In genomic region chr4:126631922-126632321, GRCm38 (mm10) we compare ENCODE assay signal across 16 mouse cellular contexts. TPM values are rescaled to one million over a fixed set of nuclear protein-coding genes. Genes with fewer than 3 reads are reported as not detected.
DNase-seq lines count a peak whose midpoint lies in the region; ATAC-seq and TF ChIP-seq lines count a peak whose summit lies in the region.
"Had no signal": no experiment of that assay in that cellular context is flagged by ENCODE, and none has a peak within 500 bp of the region (broad histone marks: within the 10 kb centered on the region; RNA-seq: fewer than 3 reads in every experiment).

No protein-coding gene starts in this region.

- no peak overlapping the region for H3K9ac ChIP-seq in heart, postnatal 0 days (replicated peaks; ENCODE audit: low read depth, low read length)
- H3K9ac ChIP-seq in lung, embryonic 14.5 days, result no peak overlapping the region
- no peak overlapping the region for H3K9ac ChIP-seq in MEL (ENCODE audit: control insufficient read depth, low read depth, low read length, poor library complexity, severe bottlenecking)
- H3K9ac ChIP-seq in stomach, postnatal 0 days (ENCODE audit: low read length), result no peak overlapping the region
- H3K9ac ChIP-seq: embryonic facial prominence, embryonic 13.5 days; hindbrain, embryonic 13.5 days; lung, embryonic 15.5 days; neural tube, embryonic 15.5 days had no signal

- TF ChIP-seq CTCF in heart, postnatal 0 days (IDR thresholded peaks at IDR 0.05; ENCODE audit: low read depth), result peak; percentile 17; the same call in 1 of the 2 replicates
- TF ChIP-seq CTCF in lung, embryonic 14.5 days (IDR thresholded peaks at IDR 0.05; ENCODE audit: low read depth), result peak; percentile 4; the same call in 1 of the 2 replicates
- peak in 2 of 3 experiments; percentile 27 to 60; a peak in 4 of 6 replicates for TF ChIP-seq CTCF in MEL (IDR thresholded peaks at IDR 0.05 in 2 of 3, conservative IDR thresholded peaks at IDR 0.05 in 1 of 3; ENCODE audit: control insufficient read depth in 1 of 3, insufficient read depth in 1 of 3, low read depth in 2 of 3, low read length in 3 of 3, poor library complexity in 1 of 3, severe bottlenecking in 1 of 3)
- TF ChIP-seq CTCF in stomach, postnatal 0 days (IDR thresholded peaks at IDR 0.05; ENCODE audit: low read depth), result peak; percentile 52

- H3K4me1 ChIP-seq in heart, postnatal 0 days (ENCODE audit: control insufficient read depth, insufficient read depth), result no peaks in the 10 kb centered on the region
- H3K4me1 ChIP-seq in lung, embryonic 14.5 days (ENCODE audit: insufficient read depth), result no peaks in the 10 kb centered on the region
- peaks cover 0 to 6% of the 10 kb centered on the region in 2 experiments; a peak in 1 of 4 replicates for H3K4me1 ChIP-seq in MEL (ENCODE audit: control insufficient read depth in 1 of 2, insufficient read depth in 2 of 2, low read length in 2 of 2)
- H3K4me1 ChIP-seq in stomach, postnatal 0 days (replicated peaks; ENCODE audit: control insufficient read depth, insufficient read depth), result no peaks in the 10 kb centered on the region

- H3K9me3 ChIP-seq in heart, postnatal 0 days (replicated peaks; ENCODE audit: control insufficient read depth, low read length), result no peaks in the 10 kb centered on the region
- no peaks in the 10 kb centered on the region for H3K9me3 ChIP-seq in lung, embryonic 14.5 days (ENCODE audit: low read depth, low read length)
- no peaks in the 10 kb centered on the region for H3K9me3 ChIP-seq in MEL (replicated peaks; ENCODE audit: insufficient read depth, low read length)
- H3K9me3 ChIP-seq in stomach, postnatal 0 days (ENCODE audit: control insufficient read depth, low read length), result no peaks in the 10 kb centered on the region
- H3K9me3 ChIP-seq: embryonic facial prominence, embryonic 13.5 days; hindbrain, embryonic 13.5 days; lung, embryonic 15.5 days; neural tube, embryonic 15.5 days had no signal

- WGBS in heart, postnatal 0 days, result 35% methylated on average over 2 of the region's 2 CpGs
- 42% methylated on average over 2 of the region's 2 CpGs for WGBS in lung, embryonic 14.5 days
- 39% methylated on average over 2 of the region's 2 CpGs for WGBS in stomach, postnatal 0 days

- peaks cover 4% of the 10 kb centered on the region; the same call in 1 of the 2 replicates for H3K27me3 ChIP-seq in heart, postnatal 0 days (ENCODE audit: control insufficient read depth, insufficient read depth, low read length)
- H3K27me3 ChIP-seq in lung, embryonic 14.5 days (ENCODE audit: insufficient read depth, low read length), result no peaks in the 10 kb centered on the region
- peaks cover 2 to 3% of the 10 kb centered on the region in 2 experiments; a peak in 3 of 4 replicates for H3K27me3 ChIP-seq in MEL (ENCODE audit: control insufficient read depth in 1 of 2, insufficient read depth in 2 of 2, low read length in 2 of 2)
- no peaks in the 10 kb centered on the region for H3K27me3 ChIP-seq in stomach, postnatal 0 days (ENCODE audit: control insufficient read depth, insufficient read depth, low read length)
- H3K27me3 ChIP-seq: lung, embryonic 15.5 days had no signal

- no peak for TF ChIP-seq POLR2A in MEL (IDR thresholded peaks at IDR 0.05; ENCODE audit: control insufficient read depth in 1 of 2, insufficient read depth in 1 of 2, low read depth in 1 of 2, low read length in 2 of 2, poor library complexity in 1 of 2)

- H3K4me2 ChIP-seq in heart, postnatal 0 days (ENCODE audit: low read depth, low read length), result no peak overlapping the region
- H3K4me2 ChIP-seq in lung, embryonic 14.5 days, result no peak overlapping the region
- H3K4me2 ChIP-seq in stomach, postnatal 0 days (replicated peaks; ENCODE audit: low read depth), result no peak overlapping the region
- H3K4me2 ChIP-seq: embryonic facial prominence, embryonic 13.5 days; hindbrain, embryonic 13.5 days; lung, embryonic 15.5 days; neural tube, embryonic 15.5 days had no signal

- no peak for TF ChIP-seq EP300 in heart, postnatal 0 days (IDR thresholded peaks at IDR 0.05; ENCODE audit: low read depth)
- TF ChIP-seq EP300 in MEL (IDR thresholded peaks at IDR 0.05; ENCODE audit: low read depth in 1 of 2, low read length in 2 of 2), result no peak
- TF ChIP-seq EP300 in stomach, postnatal 0 days (optimal IDR thresholded peaks at IDR 0.05), result no peak

- no peaks in the 10 kb centered on the region for H3K79me2 ChIP-seq in MEL (ENCODE audit: control insufficient read depth, insufficient read depth, low read length, poor library complexity)

- no peak for DNase-seq in heart, postnatal 0 days (ENCODE audit: low spot score)
- no peak for DNase-seq in heart, adult 18-20 months
- DNase-seq in lung, embryonic 14.5 days, result peak; percentile 47
- DNase-seq in lung, postnatal 14 days, result no peak
- peak; percentile 40 for DNase-seq in MEL (ENCODE audit: low read depth, low spot score)
- DNase-seq in stomach, postnatal 0 days (ENCODE audit: low spot score), result no peak
- no peak for DNase-seq in cerebellum, postnatal 4 days (ENCODE audit: low spot score in 2 of 2)
- DNase-seq: cerebellum, adult 11 months; cerebellum, postnatal 25 days; kidney, adult 8-10 months; thymus, postnatal 4 days had no signal

- TF ChIP-seq RAD21 in MEL (IDR thresholded peaks at IDR 0.05; ENCODE audit: low read depth, low read length), result peak; percentile 72

- H3K27ac ChIP-seq in heart, postnatal 0 days (ENCODE audit: low read depth), result no peak overlapping the region
- H3K27ac ChIP-seq in lung, embryonic 14.5 days (ENCODE audit: low read depth), result no peak overlapping the region
- no peak overlapping the region for H3K27ac ChIP-seq in MEL (ENCODE audit: control insufficient read depth, low read depth, low read length)
- no peak overlapping the region for H3K27ac ChIP-seq in stomach, postnatal 0 days (replicated peaks)
- H3K27ac ChIP-seq: embryonic facial prominence, embryonic 13.5 days; hindbrain, embryonic 13.5 days; lung, embryonic 15.5 days; neural tube, embryonic 15.5 days had no signal

- ATAC-seq in heart, postnatal 0 days (ENCODE audit: insufficient read depth, low read depth), result no peak
- no peak for ATAC-seq in lung, embryonic 14.5 days (ENCODE audit: insufficient read depth)
- no peak for ATAC-seq in stomach, postnatal 0 days (ENCODE audit: low FRiP score, low TSS enrichment)
- ATAC-seq: CD4-positive, CD25-positive, alpha-beta regulatory T cell, adult 4 months had no signal

- no peak overlapping the region for H3K4me3 ChIP-seq in heart, postnatal 0 days (ENCODE audit: low read depth, low read length)
- no peak overlapping the region for H3K4me3 ChIP-seq in lung, embryonic 14.5 days (ENCODE audit: low read depth, low read length)
- no peak overlapping the region for H3K4me3 ChIP-seq in MEL (ENCODE audit: control insufficient read depth in 1 of 2, insufficient read depth in 1 of 2, low read depth in 2 of 2, low read length in 2 of 2)
- H3K4me3 ChIP-seq in stomach, postnatal 0 days (ENCODE audit: low read depth, low read length), result no peak overlapping the region
- H3K4me3 ChIP-seq: embryonic facial prominence, embryonic 13.5 days; hindbrain, embryonic 13.5 days; lung, embryonic 15.5 days; neural tube, embryonic 15.5 days had no signal

- H3K36me3 ChIP-seq in heart, postnatal 0 days (replicated peaks; ENCODE audit: control insufficient read depth, insufficient read depth, low read length), result no peaks in the 10 kb centered on the region
- H3K36me3 ChIP-seq in lung, embryonic 14.5 days (ENCODE audit: insufficient read depth), result no peaks in the 10 kb centered on the region
- H3K36me3 ChIP-seq in MEL (ENCODE audit: control insufficient read depth in 1 of 2, insufficient read depth in 2 of 2, low read length in 2 of 2), result peaks cover 0 to 2% of the 10 kb centered on the region in 2 experiments; a peak in 1 of 4 replicates
- no peaks in the 10 kb centered on the region for H3K36me3 ChIP-seq in stomach, postnatal 0 days (ENCODE audit: control insufficient read depth, insufficient read depth, low read length)
- H3K36me3 ChIP-seq: embryonic facial prominence, embryonic 13.5 days; hindbrain, embryonic 13.5 days; lung, embryonic 15.5 days; neural tube, embryonic 15.5 days had no signal

TF ChIP-seq in MEL, 35 proteins besides CTCF, POLR2A, EP300 and RAD21:
- TF ChIP-seq ZC3H11A (IDR thresholded peaks at IDR 0.05; ENCODE audit: low read depth, low read length) (peak; percentile 37; the same call in 1 of the 2 replicates), ETS1 (IDR thresholded peaks at IDR 0.05; ENCODE audit: low read depth, low read length) (no peak), ZNF384 (IDR thresholded peaks at IDR 0.05; ENCODE audit: low read depth, low read length) (peak; percentile 86), SMC3 (IDR thresholded peaks at IDR 0.05; ENCODE audit: low read depth, low read length) (peak; percentile 48), JUND (IDR thresholded peaks at IDR 0.05; ENCODE audit: low read depth, low read length) (no peak)

RNA-seq across cellular contexts. Expression of gene 5730409E04Rik, which starts 22.3 kb away (rescaled TPM):
- 3.4 and 5.8 TPM in 2 replicates for total RNA-seq in heart, postnatal 0 days (2014; rRNA removed; ENCODE audit: low replicate concordance)
- 2.8 and 3.1 TPM in 2 replicates for polyA plus RNA-seq in heart, postnatal 0 days (2015; fragmentation: Nextera tagmentation; extraction: Ambion mirVana)
- 10 to 100 TPM; 13.8 to 13.9 TPM for total RNA-seq in heart, adult 18-20 months (2021)
- 2.7 and 3.2 TPM in 2 replicates for polyA plus RNA-seq in lung, embryonic 14.5 days (2014; fragmentation: Nextera tagmentation; extraction: Ambion mirVana)
- total RNA-seq in MEL (2012; rRNA removed), result not detected in 2 replicates
- polyA plus RNA-seq in MEL (2012; ENCODE audit: insufficient read depth in 1 of 2, insufficient read length in 2 of 2, low read depth in 1 of 2, low replicate concordance in 2 of 2, missing spikeins in 1 of 2), result not detected
- 1.5 and 1.9 TPM in 2 replicates for polyA plus RNA-seq in stomach, postnatal 0 days (2015; fragmentation: Nextera tagmentation; extraction: Ambion mirVana)

RNA-seq across cellular contexts. Expression of gene Psmb2, which starts 45.5 kb away (rescaled TPM):
- 232 and 263 TPM in 2 replicates for total RNA-seq in heart, postnatal 0 days (2014; rRNA removed; ENCODE audit: low replicate concordance)
- 443 and 455 TPM in 2 replicates for polyA plus RNA-seq in heart, postnatal 0 days (2015; fragmentation: Nextera tagmentation; extraction: Ambion mirVana)
- 100 to 1,000 TPM; 123 to 131 TPM for total RNA-seq in heart, adult 18-20 months (2021)
- polyA plus RNA-seq in lung, embryonic 14.5 days (2014; fragmentation: Nextera tagmentation; extraction: Ambion mirVana), result 510 and 528 TPM in 2 replicates
- total RNA-seq in MEL (2012; rRNA removed), result 201 and 224 TPM in 2 replicates
- 100 to 1,000 TPM in 1 of 2 experiments, not detected in 1; 433 TPM for polyA plus RNA-seq in MEL (2012; ENCODE audit: insufficient read depth in 1 of 2, insufficient read length in 2 of 2, low read depth in 1 of 2, low replicate concordance in 2 of 2, missing spikeins in 1 of 2)
- 366 and 389 TPM in 2 replicates for polyA plus RNA-seq in stomach, postnatal 0 days (2015; fragmentation: Nextera tagmentation; extraction: Ambion mirVana)

Comparison
In these comparisons a context has a peak if more than half of its experiments do, and no peak if none do; other contexts are left out.
1. DNase-seq: peak in lung, embryonic 14.5 days (single experiment) and MEL (single experiment); none in heart, postnatal 0 days (single experiment), heart, adult 18-20 months (0 of 2), lung, postnatal 14 days (single experiment), stomach, postnatal 0 days (single experiment) and cerebellum, postnatal 4 days (0 of 2).
2. Peak in every context shown above with its lines, with median percentiles within 50 percentile points of each other: CTCF ChIP-seq.